Mouse (Mus musculus): ENCODE measurements at regions not wholly inside any gene's neighbourhood (a gene's known extent, or its start where the extent isn't known, plus 50 kb on each side); places are given as distances from the start of the nearest gene placed in this dataset.

DNA sequence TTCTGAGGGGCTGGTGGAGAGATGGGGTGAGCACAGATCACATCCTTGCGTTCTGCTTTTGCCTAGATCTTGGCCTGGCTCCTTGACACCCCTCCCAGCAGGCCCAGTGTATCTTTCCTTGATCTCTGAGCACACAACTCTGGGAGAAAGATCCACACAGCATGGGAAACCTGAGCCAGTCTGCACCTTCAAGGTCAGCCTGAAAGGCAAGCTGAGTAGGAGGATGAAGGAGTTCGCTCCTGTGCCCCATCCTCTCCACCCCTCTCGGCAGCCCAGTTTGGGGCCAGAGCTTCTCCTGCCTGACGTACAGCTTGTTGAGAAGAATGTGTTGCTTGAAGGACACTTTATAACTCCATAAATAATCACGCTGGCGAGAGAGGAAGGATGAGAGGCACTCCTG is 61.7 kb upstream of the Lrfn2 start:
- no peak for DNase-seq (ENCODE audit: extremely low spot score, low spot score)
- peaks cover 10% of the 10 kb centered on the region for H3K4me1 ChIP-seq
- H3K27ac ChIP-seq, result no peak overlapping the region
- no peaks in the 10 kb centered on the region for H3K36me3 ChIP-seq (replicated peaks)
- 85% methylated on average over 6 of the region's 6 CpGs for WGBS
- H3K9me3 ChIP-seq, result no peaks in the 10 kb centered on the region
- no peak overlapping the region for H3K4me3 ChIP-seq
- no peaks in the 10 kb centered on the region for H3K27me3 ChIP-seq (ENCODE audit: poor library complexity, severe bottlenecking)

DNA sequence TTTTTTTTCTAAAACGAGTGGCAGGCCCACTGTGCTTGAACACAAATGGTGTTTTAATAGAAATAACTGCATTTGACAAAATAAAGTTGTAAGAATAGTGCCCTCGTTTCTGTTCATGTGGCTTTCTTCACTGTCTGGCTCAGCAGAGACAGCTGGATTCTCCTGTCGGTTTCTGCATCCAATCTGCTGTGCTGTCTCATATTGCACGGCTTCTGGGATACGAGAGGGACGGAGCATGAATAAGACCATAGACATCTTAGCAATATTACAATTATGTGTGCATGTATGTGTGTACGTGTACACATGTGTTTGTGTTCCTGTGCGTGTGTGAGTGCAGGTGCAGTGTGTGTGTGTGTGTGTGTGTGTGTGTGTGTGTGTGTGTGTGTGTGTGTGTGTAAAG is 54.7 kb upstream of the Lrfn2 start:
- no peak overlapping the region for H3K27ac ChIP-seq
- 79% methylated on average over 8 of the region's 8 CpGs for WGBS

DNA sequence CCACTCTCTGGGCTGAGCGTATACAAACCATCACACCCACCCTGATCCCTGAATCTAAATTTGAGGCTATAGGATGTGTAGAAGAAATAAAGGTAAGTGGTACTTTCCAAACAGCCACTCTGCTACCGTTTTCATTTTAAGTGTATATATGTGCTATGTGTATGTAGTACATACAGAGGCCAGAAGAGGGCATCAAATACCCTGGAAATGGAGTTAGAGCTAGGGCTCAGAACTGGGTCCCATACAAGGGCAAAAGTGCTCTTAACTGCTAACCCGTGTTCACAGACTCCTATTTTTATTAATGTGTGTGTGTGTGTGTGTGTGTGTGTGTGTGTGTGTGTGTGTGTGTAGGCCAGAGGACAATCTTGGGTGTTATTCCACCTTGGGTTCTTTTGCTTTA is 51.6 kb upstream of the Lrfn2 start:
- H3K9me3 ChIP-seq, result no peaks in the 10 kb centered on the region
- peaks cover 5% of the 10 kb centered on the region; the same call in 1 of the 2 replicates for H3K4me1 ChIP-seq
- H3K27ac ChIP-seq, result no peak overlapping the region
- 87% methylated on average over 3 of the region's 3 CpGs for WGBS
- H3K27me3 ChIP-seq (ENCODE audit: poor library complexity, severe bottlenecking), result no peaks in the 10 kb centered on the region
- H3K4me3 ChIP-seq, result no peak overlapping the region
- no peaks in the 10 kb centered on the region for H3K36me3 ChIP-seq (replicated peaks)
- DNase-seq (ENCODE audit: extremely low spot score, low spot score), result no peak

More for the DNA sequence above, 54.7 kb upstream of the Lrfn2 start:
- Histone ChIP-seq H3K36me3 (replicated peaks) (no peaks in the 10 kb centered on the region), H3K27me3 (ENCODE audit: poor library complexity, severe bottlenecking) (no peaks in the 10 kb centered on the region), H3K4me3 (no peak overlapping the region), H3K4me1 (peaks cover 5% of the 10 kb centered on the region; the same call in 1 of the 2 replicates), H3K9me3 (no peaks in the 10 kb centered on the region)
- no peak for DNase-seq (ENCODE audit: extremely low spot score, low spot score)

DNA sequence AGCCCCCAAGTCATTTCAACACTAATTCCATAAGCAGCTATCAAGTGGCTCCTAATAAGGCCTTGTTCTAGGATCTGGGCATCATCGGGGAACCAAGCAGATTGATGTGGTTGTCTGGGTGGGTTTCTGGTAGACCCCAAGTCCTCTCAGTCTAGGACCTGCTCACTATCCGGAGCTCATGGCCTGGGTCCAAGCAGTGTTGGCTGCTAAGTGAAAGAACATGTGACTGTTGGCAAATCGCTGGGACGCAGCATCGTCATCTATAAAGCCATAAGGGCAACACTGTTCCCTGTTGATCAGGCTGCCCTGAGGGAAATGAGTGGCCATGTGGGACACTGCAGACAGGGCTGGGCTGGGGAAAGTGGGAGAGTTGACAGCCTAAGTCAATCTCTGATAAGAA is 50.2 kb upstream of the Lrfn2 start:
- Histone ChIP-seq H3K4me1 (peaks cover 5% of the 10 kb centered on the region; the same call in 1 of the 2 replicates), H3K27ac (no peak overlapping the region), H3K9me3 (no peaks in the 10 kb centered on the region), H3K27me3 (ENCODE audit: poor library complexity, severe bottlenecking) (no peaks in the 10 kb centered on the region), H3K36me3 (replicated peaks) (no peaks in the 10 kb centered on the region), H3K4me3 (no peak overlapping the region)
- DNase-seq (ENCODE audit: extremely low spot score, low spot score), result no peak
- 91% methylated on average over 5 of the region's 5 CpGs for WGBS

Measured in forebrain, embryonic 10.5 days (tissue).